Mouse (Mus musculus) intestine, postnatal 0 days (tissue): Measurements from ENCODE around the gene Rptor. TPM values are rescaled to one million over a fixed set of nuclear protein-coding genes. Genes with fewer than 3 reads are reported as not detected.

ENCODE experiments used
- ATAC-seq: fragments of 200-750 bp; cut with Nextera tagmentation; 2 replicates; pipeline ENCODE4 v1.8.0; 2017; ENCODE audit warnings: mild to moderate bottlenecking, moderate TSS enrichment, moderate library complexity
- H3K27ac ChIP-seq: fragments of 300-500 bp; sonication (generic); 2 replicates; pipeline ENCODE4 v1.5.1; 2014; ENCODE audit warnings: mild to moderate bottlenecking, low read depth, low read length, moderate library complexity
- H3K27me3 ChIP-seq: fragments of 300-500 bp; sonication (generic); replicated peaks from 2 replicates; pipeline ENCODE4 v1.6.1; 2014; ENCODE audit warnings: low read length, mixed read lengths; ENCODE audit not compliant: control insufficient read depth, insufficient read depth
- H3K36me3 ChIP-seq: fragments of 300-500 bp; sonication (generic); 2 replicates; pipeline ENCODE4 v1.6.1; 2014; ENCODE audit warnings: mild to moderate bottlenecking, moderate library complexity; ENCODE audit not compliant: control insufficient read depth, insufficient read depth
- H3K4me1 ChIP-seq: fragments of 300-500 bp; sonication (generic); replicated peaks from 2 replicates; pipeline ENCODE4 v1.6.1; 2014; ENCODE audit warnings: antibody characterized with exemption, low read length, mixed read lengths; ENCODE audit not compliant: control insufficient read depth, insufficient read depth
- H3K4me2 ChIP-seq: fragments of 300-500 bp; sonication (generic); replicated peaks from 2 replicates; pipeline ENCODE4 v1.6.1; 2014; ENCODE audit warnings: low read depth, mild to moderate bottlenecking, moderate library complexity
- H3K4me3 ChIP-seq: fragments of 300-500 bp; sonication (generic); 2 replicates; pipeline ENCODE4 v1.5.1; 2014; ENCODE audit warnings: low read depth, low read length
- H3K9ac ChIP-seq: fragments of 300-500 bp; sonication (generic); 2 replicates; pipeline ENCODE4 v1.6.1; 2014; ENCODE audit warnings: mild to moderate bottlenecking, low read depth, low read length
- H3K9me3 ChIP-seq: fragments of 300-500 bp; sonication (generic); 2 replicates; pipeline ENCODE4 v1.6.1; 2016; ENCODE audit warnings: mixed run types; ENCODE audit not compliant: control insufficient read depth
- CTCF ChIP-seq: sonication (generic); IDR thresholded peaks from 2 replicates; pipeline ENCODE4 v1.5.1; 2016; ENCODE audit warnings: low read depth, mild to moderate bottlenecking, control low read depth, antibody characterized with exemption, moderate library complexity
- WGBS: fragments of 180-500 bp; shearing (Covaris S2); extraction: QIAGEN DNeasy Blood & Tissue Kit; methylation state at CpG from one replicate; pipeline ENCODE4 v1.1.7; 2014; 5-methylcytosine and 5-hydroxymethylcytosine counted together
- polyA plus RNA-seq: library from polyadenylated mRNA; unstranded; fragments of >200 nt; fragmentation: Nextera tagmentation; extraction: Ambion mirVana; gene quantifications from 2 replicates; pipeline ENCODE4 v1.2.1, GENCODE M21; 2015

Rptor gene
- polyA plus RNA-seq, 1 experiment from 2014 or later, result 5.1 TPM

GRCm38 (mm10) chr11:119598856-119599255 is 3.8 kb upstream of the Rptor start:
- no peak overlapping the region for H3K4me3 ChIP-seq
- peaks cover 3% of the 10 kb centered on the region; the same call in 1 of the 2 replicates for H3K4me1 ChIP-seq
- H3K9me3 ChIP-seq, result no peaks in the 10 kb centered on the region
- no peak overlapping the region for H3K27ac ChIP-seq
- no peak overlapping the region for H3K9ac ChIP-seq
- ATAC-seq, result no peak
- no peak for TF ChIP-seq CTCF
- no peaks in the 10 kb centered on the region for H3K27me3 ChIP-seq
- H3K36me3 ChIP-seq, result no peaks in the 10 kb centered on the region
- no peak overlapping the region for H3K4me2 ChIP-seq
- WGBS, result 72% methylated on average over 3 of the region's 3 CpGs

- TF ChIP-seq CTCF, result peak; percentile 35; the same call in 1 of the 2 replicates
- Histone ChIP-seq H3K4me3 (no peak overlapping the region), H3K4me2 (no peak overlapping the region), H3K9ac (no peak overlapping the region), H3K4me1 (peaks cover 8% of the 10 kb centered on the region; the same call in 1 of the 2 replicates), H3K27ac (no peak overlapping the region), H3K9me3 (no peaks in the 10 kb centered on the region), H3K27me3 (no peaks in the 10 kb centered on the region), H3K36me3 (no peaks in the 10 kb centered on the region)
- WGBS, result 85% methylated on average over 1 of the region's 1 CpGs
- no peak for ATAC-seq
Observed at GRCm38 (mm10) chr11:119600286-119600685, 2.4 kb upstream of the Rptor start.

GRCm38 (mm10) chr11:119602177-119602700 is 466 bp upstream of the Rptor start:
- no peaks in the 10 kb centered on the region for H3K36me3 ChIP-seq
- peak overlapping the region; percentile 99 for H3K4me3 ChIP-seq
- no peaks in the 10 kb centered on the region for H3K27me3 ChIP-seq
- H3K27ac ChIP-seq, result no peak overlapping the region
- H3K4me2 ChIP-seq, result peak overlapping the region; percentile 85
- no peaks in the 10 kb centered on the region for H3K9me3 ChIP-seq
- H3K9ac ChIP-seq, result peak overlapping the region; percentile 98; the same call in 1 of the 2 replicates
- no peak for TF ChIP-seq CTCF
- WGBS, result 35% methylated on average over 10 of the region's 10 CpGs
- peaks cover 8% of the 10 kb centered on the region; the same call in 1 of the 2 replicates for H3K4me1 ChIP-seq
- ATAC-seq, result no peak

GRCm38 (mm10) chr11:119603527-119603905 is 811 bp downstream of the Rptor start:
- peak overlapping the region; percentile 85 for H3K4me2 ChIP-seq
- H3K9me3 ChIP-seq, result no peaks in the 10 kb centered on the region
- peak overlapping the region; percentile 98 for H3K9ac ChIP-seq
- H3K4me3 ChIP-seq, result peak overlapping the region; percentile 99
- H3K27me3 ChIP-seq, result no peaks in the 10 kb centered on the region
- TF ChIP-seq CTCF, result no peak
- no peak for ATAC-seq
- H3K36me3 ChIP-seq, result peaks cover under 1% of the 10 kb centered on the region; the same call in 1 of the 2 replicates
- peaks cover 8% of the 10 kb centered on the region; the same call in 1 of the 2 replicates for H3K4me1 ChIP-seq
- H3K27ac ChIP-seq, result peak overlapping the region; percentile 86
- WGBS, result under 1% methylated on average over 30 of the region's 30 CpGs

- no peak for ATAC-seq
- Histone ChIP-seq H3K9me3 (no peaks in the 10 kb centered on the region), H3K4me3 (no peak overlapping the region), H3K27me3 (no peaks in the 10 kb centered on the region), H3K4me2 (no peak overlapping the region), H3K27ac (no peak overlapping the region), H3K4me1 (peaks cover 8% of the 10 kb centered on the region; the same call in 1 of the 2 replicates), H3K36me3 (peaks cover 4% of the 10 kb centered on the region; the same call in 1 of the 2 replicates), H3K9ac (no peak overlapping the region)
- no peak for TF ChIP-seq CTCF
- 89% methylated on average over 5 of the region's 5 CpGs for WGBS
Observed at GRCm38 (mm10) chr11:119607464-119607863, 4.8 kb downstream of the Rptor start.

GRCm38 (mm10) chr11:119611496-119611895 is 8.8 kb downstream of the Rptor start:
- WGBS, result 89% methylated on average over 6 of the region's 6 CpGs
- no peak for TF ChIP-seq CTCF

More at GRCm38 (mm10) chr11:119611496-119611895, 8.8 kb downstream of the Rptor start:
- Histone ChIP-seq H3K36me3 (peaks cover 4% of the 10 kb centered on the region; the same call in 1 of the 2 replicates), H3K4me1 (no peaks in the 10 kb centered on the region), H3K4me3 (no peak overlapping the region), H3K27ac (no peak overlapping the region), H3K9ac (no peak overlapping the region), H3K9me3 (no peaks in the 10 kb centered on the region), H3K4me2 (no peak overlapping the region), H3K27me3 (no peaks in the 10 kb centered on the region)
- ATAC-seq, result peak; percentile 73
